Mouse (Mus musculus) heart, postnatal 0 days (tissue): ENCODE measurements at regions not wholly inside any gene's neighbourhood (a gene's known extent, or its start where the extent isn't known, plus 50 kb on each side); places are given as distances from the start of the nearest gene placed in this dataset.

Source experiments
- ATAC-seq: fragments of 200-750 bp; cut with Nextera tagmentation; 2 replicates; pipeline ENCODE4 v1.8.0; 2017; ENCODE audit warnings: low read depth, moderate number of reproducible peaks, moderate library complexity; ENCODE audit not compliant: insufficient read depth
- DNase-seq: peaks from one replicate; pipeline ENCODE4 v3.0.0-alpha.2; 2016; ENCODE audit warnings: low spot score
- H3K27ac ChIP-seq: fragments of 300-500 bp; sonication (generic); 2 replicates; pipeline ENCODE4 v1.5.1; 2014; ENCODE audit warnings: low read depth, mild to moderate bottlenecking
- H3K27me3 ChIP-seq: fragments of 300-500 bp; sonication (generic); 2 replicates; pipeline ENCODE4 v1.6.1; 2014; ENCODE audit warnings: low read length, mixed read lengths; ENCODE audit not compliant: control insufficient read depth, insufficient read depth
- H3K36me3 ChIP-seq: fragments of 300-500 bp; sonication (generic); replicated peaks from 2 replicates; pipeline ENCODE4 v1.6.1; 2014; ENCODE audit warnings: low read length, mixed read lengths; ENCODE audit not compliant: control insufficient read depth, insufficient read depth
- H3K4me1 ChIP-seq: fragments of 300-500 bp; sonication (generic); 2 replicates; pipeline ENCODE4 v1.6.1; 2014; ENCODE audit warnings: antibody characterized with exemption; ENCODE audit not compliant: control insufficient read depth, insufficient read depth
- H3K4me2 ChIP-seq: fragments of 300-500 bp; sonication (generic); 2 replicates; pipeline ENCODE4 v1.6.1; 2014; ENCODE audit warnings: low read depth, mild to moderate bottlenecking, low read length, moderate library complexity
- H3K4me3 ChIP-seq: fragments of 300-500 bp; sonication (generic); 2 replicates; pipeline ENCODE4 v1.5.1; 2014; ENCODE audit warnings: low read depth, low read length
- H3K9ac ChIP-seq: fragments of 300-500 bp; sonication (generic); replicated peaks from 2 replicates; pipeline ENCODE4 v1.6.1; 2014; ENCODE audit warnings: low read depth, low read length, mixed read lengths
- H3K9me3 ChIP-seq: fragments of 300-500 bp; sonication (generic); replicated peaks from 2 replicates; pipeline ENCODE4 v1.6.1; 2016; ENCODE audit warnings: low read length; ENCODE audit not compliant: control insufficient read depth
- CTCF ChIP-seq: IDR thresholded peaks from 2 replicates; pipeline ENCODE4 v1.5.1; 2016; ENCODE audit warnings: antibody characterized with exemption, control low read depth, low read depth
- EP300 ChIP-seq: IDR thresholded peaks from 2 replicates; pipeline ENCODE4 v1.6.1; 2016; ENCODE audit warnings: antibody characterized with exemption, low read depth
- WGBS: fragments of 180-500 bp; shearing (Covaris S2); extraction: QIAGEN DNeasy Blood & Tissue Kit; methylation state at CpG from one replicate; pipeline ENCODE4 v1.1.7; 2014; 5-methylcytosine and 5-hydroxymethylcytosine counted together

- no peak overlapping the region for H3K27ac ChIP-seq
- no peak overlapping the region for H3K4me3 ChIP-seq
- peaks cover 11% of the 10 kb centered on the region; the same call in 1 of the 2 replicates for H3K4me1 ChIP-seq
- WGBS: 58% methylated on average over 5 of the region's 5 CpGs
- DNase-seq: no peak
- no peaks in the 10 kb centered on the region for H3K9me3 ChIP-seq
- H3K36me3 ChIP-seq: no peaks in the 10 kb centered on the region
- ATAC-seq: no peak
- no peak for TF ChIP-seq EP300
- no peak for TF ChIP-seq CTCF
- H3K9ac ChIP-seq: no peak overlapping the region
- H3K27me3 ChIP-seq: no peaks in the 10 kb centered on the region
- no peak overlapping the region for H3K4me2 ChIP-seq
Measured at GRCm38 (mm10) chr11:63418042-63418776, 289.4 kb downstream of the Pmp22 start.

- H3K4me3 ChIP-seq: no peak overlapping the region
- WGBS: 54% methylated on average over 3 of the region's 3 CpGs
- no peaks in the 10 kb centered on the region for H3K36me3 ChIP-seq
- no peak for DNase-seq
- no peaks in the 10 kb centered on the region for H3K27me3 ChIP-seq
- no peak overlapping the region for H3K9ac ChIP-seq
- TF ChIP-seq CTCF: no peak
- TF ChIP-seq EP300: no peak
- no peaks in the 10 kb centered on the region for H3K9me3 ChIP-seq
- no peak overlapping the region for H3K4me2 ChIP-seq
- peaks cover 11% of the 10 kb centered on the region; the same call in 1 of the 2 replicates for H3K4me1 ChIP-seq
- no peak for ATAC-seq
- no peak overlapping the region for H3K27ac ChIP-seq
Measured at GRCm38 (mm10) chr11:63420341-63420740, 291.6 kb downstream of the Pmp22 start.

GRCm38 (mm10) chr11:63422069-63422468 lies 293.3 kb downstream of the Pmp22 start:
- H3K4me2 ChIP-seq: no peak overlapping the region
- no peaks in the 10 kb centered on the region for H3K27me3 ChIP-seq
- H3K9me3 ChIP-seq: no peaks in the 10 kb centered on the region
- WGBS: 39% methylated on average over 3 of the region's 3 CpGs
- DNase-seq (no peak), ATAC-seq (no peak)
- H3K4me3 ChIP-seq: no peak overlapping the region
- H3K36me3 ChIP-seq: no peaks in the 10 kb centered on the region
- H3K9ac ChIP-seq: no peak overlapping the region
- no peak for TF ChIP-seq EP300
- TF ChIP-seq CTCF: no peak
- peaks cover 11% of the 10 kb centered on the region; the same call in 1 of the 2 replicates for H3K4me1 ChIP-seq
- H3K27ac ChIP-seq: no peak overlapping the region

- Histone ChIP-seq H3K27me3 (no peaks in the 10 kb centered on the region), H3K4me1 (0 out of 2 replicates have a peak, but pooled peaks cover 5% of the 10 kb centered on the region), H3K27ac (no peak overlapping the region), H3K9ac (no peak overlapping the region), H3K4me2 (no peak overlapping the region), H3K36me3 (no peaks in the 10 kb centered on the region), H3K9me3 (no peaks in the 10 kb centered on the region), H3K4me3 (no peak overlapping the region)
- DNase-seq: no peak
- WGBS: 72% methylated on average over 3 of the region's 3 CpGs
- ATAC-seq: no peak
- TF ChIP-seq EP300: no peak
- TF ChIP-seq CTCF: no peak
Measured at GRCm38 (mm10) chr11:63424319-63424718, 295.5 kb downstream of the Pmp22 start.

- no peaks in the 10 kb centered on the region for H3K27me3 ChIP-seq
- H3K4me3 ChIP-seq: no peak overlapping the region
- no peak overlapping the region for H3K9ac ChIP-seq
- WGBS: 69% methylated on average over 11 of the region's 11 CpGs
- no peak for DNase-seq
- no peak overlapping the region for H3K4me2 ChIP-seq
- no peak overlapping the region for H3K27ac ChIP-seq
- TF ChIP-seq CTCF: no peak
- no peak for TF ChIP-seq EP300
- ATAC-seq: no peak
- H3K4me1 ChIP-seq: 0 out of 2 replicates have a peak, but pooled peaks cover 5% of the 10 kb centered on the region
- H3K36me3 ChIP-seq: no peaks in the 10 kb centered on the region
- H3K9me3 ChIP-seq: no peaks in the 10 kb centered on the region
Measured at GRCm38 (mm10) chr11:63425741-63426140, 297.0 kb downstream of the Pmp22 start.

GRCm38 (mm10) chr11:63453786-63454185 lies 325.0 kb downstream of the Pmp22 start:
- WGBS: 78% methylated on average over 5 of the region's 5 CpGs
- H3K9me3 ChIP-seq: 0 out of 2 replicates have a peak, but pooled peaks cover 5% of the 10 kb centered on the region
- H3K27me3 ChIP-seq: no peaks in the 10 kb centered on the region
- H3K27ac ChIP-seq: no peak overlapping the region
- H3K4me3 ChIP-seq: no peak overlapping the region
- H3K36me3 ChIP-seq: no peaks in the 10 kb centered on the region
- no peak for ATAC-seq
- no peak overlapping the region for H3K4me2 ChIP-seq
- no peaks in the 10 kb centered on the region for H3K4me1 ChIP-seq
- no peak for TF ChIP-seq CTCF
- no peak for TF ChIP-seq EP300
- no peak overlapping the region for H3K9ac ChIP-seq
- no peak for DNase-seq
